Mouse (Mus musculus): Measurements from ENCODE around the gene Vmn2r4. TPM values are rescaled to one million over a fixed set of nuclear protein-coding genes. Genes with fewer than 3 reads are reported as not detected.
"Not testable (repeated sequence)": the region's sequence is repeated elsewhere in the genome, so short reads cannot be mapped to it uniquely, and the experiment has no call there.

Vmn2r4 gene
- not detected in 2 replicates for polyA plus RNA-seq (2012; ENCODE audit: insufficient read depth, low replicate concordance)

GRCm38 (mm10) chr3:64415268-64415667, at the start of gene Vmn2r4:
TSS of gene Vmn2r4 (minus strand) at chr3:64415368.
- not testable (repeated sequence) for H3K4me3 ChIP-seq (replicated peaks); H3K27me3 ChIP-seq (replicated peaks); H3K9me3 ChIP-seq; H3K36me3 ChIP-seq (replicated peaks; ENCODE audit: low read length); H3K4me1 ChIP-seq

- not testable (repeated sequence) for H3K9me3 ChIP-seq; H3K36me3 ChIP-seq (replicated peaks; ENCODE audit: low read length); H3K27me3 ChIP-seq (replicated peaks); H3K4me3 ChIP-seq (replicated peaks); H3K4me1 ChIP-seq
Observed at GRCm38 (mm10) chr3:64434261-64434660, 19.1 kb upstream of the Vmn2r4 start.

- H3K36me3 ChIP-seq (replicated peaks; ENCODE audit: low read length); H3K9me3 ChIP-seq; H3K4me3 ChIP-seq (replicated peaks): not testable (repeated sequence)
Observed at GRCm38 (mm10) chr3:64428117-64428798, 13.1 kb upstream of the Vmn2r4 start.

GRCm38 (mm10) chr3:64422141-64422540, 7.0 kb upstream of the Vmn2r4 start:
- H3K9me3 ChIP-seq; H3K36me3 ChIP-seq (replicated peaks; ENCODE audit: low read length); H3K4me1 ChIP-seq; H3K27me3 ChIP-seq (replicated peaks); H3K4me3 ChIP-seq (replicated peaks): not testable (repeated sequence)

More at GRCm38 (mm10) chr3:64428117-64428798, 13.1 kb upstream of the Vmn2r4 start:
- H3K4me1 ChIP-seq; H3K27me3 ChIP-seq (replicated peaks): not testable (repeated sequence)

- H3K9me3 ChIP-seq; H3K4me3 ChIP-seq (replicated peaks); H3K4me1 ChIP-seq; H3K36me3 ChIP-seq (replicated peaks; ENCODE audit: low read length); H3K27me3 ChIP-seq (replicated peaks): not testable (repeated sequence)
Observed at GRCm38 (mm10) chr3:64417477-64417876, 2.3 kb upstream of the Vmn2r4 start.

- not testable (repeated sequence) for H3K4me3 ChIP-seq (replicated peaks); H3K4me1 ChIP-seq; H3K27me3 ChIP-seq (replicated peaks); H3K36me3 ChIP-seq (replicated peaks; ENCODE audit: low read length); H3K9me3 ChIP-seq
Observed at GRCm38 (mm10) chr3:64414253-64414652, 915 bp downstream of the Vmn2r4 start.

GRCm38 (mm10) chr3:64359286-64360035, 55.7 kb downstream of the Vmn2r4 start:
- H3K4me3 ChIP-seq (replicated peaks) = no peak overlapping the region
- TF ChIP-seq GATA1 (IDR thresholded peaks at IDR 0.05; ENCODE audit: borderline replicate concordance, low read length) = no peak
- no peak for TF ChIP-seq FLI1 (IDR thresholded peaks at IDR 0.05; ENCODE audit: low read length)
- H3K27me3 ChIP-seq (replicated peaks) = no peaks in the 10 kb centered on the region
- no peaks in the 10 kb centered on the region for H3K4me1 ChIP-seq
- no peaks in the 10 kb centered on the region for H3K9me3 ChIP-seq
- H3K36me3 ChIP-seq (replicated peaks; ENCODE audit: low read length) = no peaks in the 10 kb centered on the region

Other genes starting within 250 kb of the Vmn2r4 start
- not detected in 2 replicates for gene Vmn2r3, start 125.7 kb downstream of the Vmn2r4 start, polyA plus RNA-seq (2012; ENCODE audit: insufficient read depth, low replicate concordance)
- gene Vmn2r5, start 94.5 kb upstream of the Vmn2r4 start, polyA plus RNA-seq (2012; ENCODE audit: insufficient read depth, low replicate concordance) = not detected in 2 replicates
- not detected in 2 replicates for gene Vmn2r6, start 150.5 kb upstream of the Vmn2r4 start, polyA plus RNA-seq (2012; ENCODE audit: insufficient read depth, low replicate concordance)